Comparison of ENCODE assay signal across 8 mouse cellular contexts in the genomic region with DNA sequence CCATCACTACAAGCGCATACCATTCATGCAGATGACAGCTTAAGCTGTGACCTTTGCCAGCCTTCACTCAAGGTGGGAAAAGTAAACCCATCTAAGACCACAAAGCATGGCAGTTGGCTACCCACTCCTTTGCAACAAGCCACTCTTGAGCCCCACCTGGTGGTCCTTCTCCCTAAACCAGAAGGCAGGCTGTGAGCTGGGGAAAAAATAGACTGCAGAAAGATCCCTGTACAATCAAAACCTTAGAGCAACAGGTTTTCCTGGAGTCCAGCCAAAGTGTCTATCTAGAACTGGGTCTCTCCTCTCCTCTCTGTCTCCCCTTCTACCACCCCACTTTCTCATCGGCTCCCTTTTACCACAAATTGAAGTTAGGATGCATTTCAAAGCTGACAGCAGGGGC.
DNase-seq lines count a peak whose midpoint lies in the region; ATAC-seq and TF ChIP-seq lines count a peak whose summit lies in the region.

No protein-coding gene starts in this region.

- POLR2A ChIA-PET in Patski (lab: Charles Lee), result no interaction called here

- CTCF ChIA-PET in Patski (lab: Charles Lee), result interaction anchor here (1.2 kb wide), 1 partner anchor 13 kb away, joined by 3 read pairs; no protein-coding TSS in a partner anchor

- TF ChIP-seq CTCF in Patski (IDR thresholded peaks at IDR 0.05), result peak; percentile 18

- ATAC-seq in Patski, result no peak

- H3K27me3 ChIP-seq in Patski, result peaks cover 5% of the 10 kb centered on the region

- intact Hi-C loops in heart, postnatal 25 days (cut with DNase I), result no loop called here

- DNase-seq in heart, postnatal 4 days, result peak; percentile 32
- no peak for DNase-seq in heart, postnatal 25 days (ENCODE audit: low spot score)
- no peak for DNase-seq in Patski (ENCODE audit: low read depth, low spot score)
- DNase-seq in embryo, embryonic 10 days (ENCODE audit: low spot score), result peak; percentile 58
- DNase-seq in left cerebral cortex, adult 11 months (ENCODE audit: low spot score), result peak; percentile 44
- no peak for DNase-seq in natural killer cell, adult 2 months (ENCODE audit: low spot score in 2 of 2)
- no peak for DNase-seq in adipocyte (ENCODE audit: low spot score)
- DNase-seq in kidney, adult 11 months, result no peak

- in situ Hi-C loops in Patski (cut with MboI; ENCODE audit: low pct_unique_long_range_greater_than_20kb), result no loop called here

Comparison
In these comparisons a context has a peak if more than half of its experiments do, and no peak if none do; other contexts are left out.
1. DNase-seq: peak in heart, postnatal 4 days (single experiment), embryo, embryonic 10 days (single experiment) and left cerebral cortex, adult 11 months (single experiment); none in heart, postnatal 25 days (single experiment), Patski (single experiment), natural killer cell, adult 2 months (0 of 2), adipocyte (single experiment) and kidney, adult 11 months (single experiment).